Mouse (Mus musculus) C2C12 (cell line): ENCODE measurements around the gene Meis2. TPM values are rescaled to one million over a fixed set of nuclear protein-coding genes. Genes with fewer than 3 reads are reported as not detected.

ENCODE experiments used
- H3K27me3 ChIP-seq: one replicate; pipeline ENCODE4 v1.6.1; 2011; ENCODE audit not compliant: control insufficient read depth, insufficient read depth, insufficient read length
- H3K36me3 ChIP-seq: one replicate; pipeline ENCODE4 v1.6.1; 2011; ENCODE audit not compliant: control insufficient read depth, insufficient read depth
- H3K4me3 ChIP-seq: one replicate; pipeline ENCODE4 v1.5.1; 2011; ENCODE audit warnings: mild to moderate bottlenecking, control low read depth; ENCODE audit not compliant: poor library complexity, insufficient read depth, severe bottlenecking
- H3K79me2 ChIP-seq: one replicate; pipeline ENCODE4 v1.6.1; 2011; ENCODE audit not compliant: control insufficient read depth, insufficient read depth
- H3K79me3 ChIP-seq: one replicate; pipeline ENCODE4 v1.6.1; 2011; ENCODE audit warnings: low read depth, control low read depth
- H3ac ChIP-seq: one replicate; pipeline ENCODE3; 2011; ENCODE audit warnings: low read depth; ENCODE audit not compliant: control insufficient read depth, insufficient read length
- CEBPB ChIP-seq: IDR thresholded peaks from one replicate; pipeline ENCODE4 v1.6.1; 2011; ENCODE audit warnings: low read depth, mild to moderate bottlenecking, control low read depth, moderate library complexity
- CTCF ChIP-seq: IDR thresholded peaks from one replicate; pipeline ENCODE4 v1.5.1; 2011; ENCODE audit not compliant: control insufficient read depth, insufficient read depth, insufficient read length
- FOSL1 ChIP-seq: IDR thresholded peaks from one replicate; pipeline ENCODE4 v1.8.0; 2011; ENCODE audit warnings: mild to moderate bottlenecking, low read length; ENCODE audit not compliant: poor library complexity, insufficient read depth, severe bottlenecking
- MAX ChIP-seq: IDR thresholded peaks from one replicate; pipeline ENCODE4 v1.6.1; 2011; ENCODE audit warnings: mild to moderate bottlenecking, control low read depth
- MYOD1 ChIP-seq: IDR thresholded peaks from one replicate; pipeline ENCODE4 v1.6.1; 2011; ENCODE audit warnings: low read depth; ENCODE audit not compliant: control insufficient read depth, insufficient read length
- MYOG ChIP-seq: IDR thresholded peaks from one replicate; pipeline ENCODE4 v1.6.1; 2011; ENCODE audit not compliant: control insufficient read depth, insufficient read length; ENCODE audit errors: extremely low read depth
- USF1 ChIP-seq: IDR thresholded peaks from one replicate; pipeline ENCODE4 v1.6.1; 2011; ENCODE audit warnings: low read depth, mild to moderate bottlenecking, control low read depth, moderate library complexity
- polyA plus RNA-seq: library from polyadenylated mRNA; unstranded; fragments of >200 nt; fragmentation: generic; extraction: Trizol; gene quantifications from one replicate; pipeline ENCODE4 v1.2.1, GENCODE M21; 2012; ENCODE audit warnings: missing spikeins

The Meis2 gene
- polyA plus RNA-seq, 1 experiment = 16.3 TPM

DNA sequence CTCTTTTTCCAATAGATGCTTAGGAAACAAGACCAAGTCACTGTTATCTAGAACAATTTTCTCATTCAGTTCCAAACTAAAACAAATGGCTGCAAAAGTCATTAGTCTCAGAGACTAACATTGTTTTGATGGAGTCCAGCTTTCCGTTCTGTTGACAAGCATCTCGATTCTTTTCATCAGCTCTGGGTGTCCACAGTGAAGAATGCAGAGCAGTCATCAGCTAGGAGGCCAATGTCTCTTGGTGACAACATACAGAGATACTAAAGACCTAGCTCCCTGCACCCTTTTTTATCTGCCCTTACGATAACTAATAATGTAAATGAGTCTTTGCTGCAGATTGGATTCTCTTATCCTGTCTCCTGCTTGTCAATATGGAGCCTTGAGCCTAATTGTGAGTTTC is 102.9 kb downstream of the Meis2 start:
- H3K27me3 ChIP-seq = no peaks in the 10 kb centered on the region
- H3K4me3 ChIP-seq = no peak overlapping the region
- no peak overlapping the region for H3ac ChIP-seq
- H3K79me2 ChIP-seq = no peaks in the 10 kb centered on the region
- no peak for TF ChIP-seq CTCF
- TF ChIP-seq CEBPB = no peak
- TF ChIP-seq MYOD1 = no peak
- TF ChIP-seq FOSL1 = no peak
- H3K79me3 ChIP-seq = no peaks in the 10 kb centered on the region
- H3K36me3 ChIP-seq = peaks cover 4% of the 10 kb centered on the region

DNA sequence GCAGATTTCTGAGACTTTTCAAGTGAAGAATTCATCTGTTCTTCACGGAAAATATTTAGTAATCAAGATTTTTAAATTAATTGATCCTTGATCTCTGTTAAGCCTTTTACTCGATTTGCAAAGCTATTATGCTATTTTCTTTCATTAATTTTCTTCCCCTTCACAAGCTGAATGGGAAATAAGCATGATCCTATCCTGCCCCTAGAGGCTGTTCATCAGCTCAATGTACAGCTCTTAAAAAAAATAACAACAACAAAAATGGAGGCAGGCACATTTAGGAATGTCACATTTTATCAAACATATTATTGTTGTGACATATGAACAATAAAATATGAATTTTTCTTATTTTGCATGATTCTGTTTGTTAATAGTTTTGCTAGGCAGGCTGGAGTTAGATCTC is 103.5 kb downstream of the Meis2 start:
- no peak overlapping the region for H3K4me3 ChIP-seq
- H3K36me3 ChIP-seq = peaks cover 4% of the 10 kb centered on the region
- TF ChIP-seq CEBPB = no peak
- no peak for TF ChIP-seq MYOD1
- no peak for TF ChIP-seq USF1
- no peak for TF ChIP-seq FOSL1
- no peak for TF ChIP-seq MAX
- no peak for TF ChIP-seq CTCF
- TF ChIP-seq MYOG = no peak
- no peak overlapping the region for H3ac ChIP-seq
- H3K79me2 ChIP-seq = no peaks in the 10 kb centered on the region
- H3K27me3 ChIP-seq = no peaks in the 10 kb centered on the region
- H3K79me3 ChIP-seq = no peaks in the 10 kb centered on the region

DNA sequence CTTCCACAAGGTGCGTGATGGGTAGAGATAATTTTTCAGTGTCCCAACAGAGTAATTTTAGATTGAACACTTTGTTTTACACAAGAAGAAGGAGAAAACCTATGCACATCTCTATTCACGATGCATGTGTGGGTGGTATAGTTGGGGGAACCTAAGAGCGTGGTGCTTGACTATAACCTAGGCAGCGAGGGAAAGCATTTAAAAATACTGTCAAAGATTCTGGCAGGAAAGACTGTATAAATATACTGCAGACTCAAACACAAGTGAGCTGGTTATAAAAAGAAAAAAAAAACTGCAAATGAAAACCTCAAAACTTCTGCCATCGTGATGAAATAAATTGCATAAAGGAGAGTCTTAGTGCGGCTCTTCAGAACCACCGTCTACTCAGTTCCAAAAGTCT is 105.0 kb downstream of the Meis2 start:
- H3K27me3 ChIP-seq = no peaks in the 10 kb centered on the region
- H3K79me3 ChIP-seq = no peaks in the 10 kb centered on the region
- no peak overlapping the region for H3K4me3 ChIP-seq
- no peak overlapping the region for H3ac ChIP-seq
- H3K36me3 ChIP-seq = peaks cover 4% of the 10 kb centered on the region
- no peaks in the 10 kb centered on the region for H3K79me2 ChIP-seq
- TF ChIP-seq MYOG = no peak
- TF ChIP-seq CTCF = no peak
- TF ChIP-seq CEBPB = no peak
- TF ChIP-seq USF1 = no peak
- no peak for TF ChIP-seq MYOD1
- no peak for TF ChIP-seq MAX
- TF ChIP-seq FOSL1 = no peak

DNA sequence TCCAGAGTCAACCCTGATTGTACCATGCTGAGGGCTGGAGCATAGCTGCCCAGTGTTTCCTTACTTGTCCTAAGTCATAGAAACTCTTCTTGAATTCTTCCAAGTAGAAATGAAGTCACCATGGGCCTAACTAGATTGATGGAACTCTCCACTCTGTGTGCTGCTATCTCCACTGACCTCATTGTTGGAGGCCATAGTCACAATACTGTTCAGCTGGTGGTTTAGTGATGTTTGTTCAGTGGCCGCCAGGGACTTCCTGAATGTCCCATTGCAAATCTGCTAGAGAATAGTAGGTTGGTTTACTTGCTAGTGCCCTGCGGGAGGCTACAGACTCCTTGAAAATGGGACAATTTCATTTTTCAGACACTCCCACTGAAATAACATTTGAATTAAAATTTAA is 108.9 kb downstream of the Meis2 start:
- peaks cover 4% of the 10 kb centered on the region for H3K36me3 ChIP-seq
- H3ac ChIP-seq = no peak overlapping the region
- TF ChIP-seq CTCF (no peak), MYOD1 (no peak), USF1 (no peak), FOSL1 (no peak), MYOG (no peak)
- no peaks in the 10 kb centered on the region for H3K79me2 ChIP-seq
- no peaks in the 10 kb centered on the region for H3K79me3 ChIP-seq
- no peak overlapping the region for H3K4me3 ChIP-seq
- no peaks in the 10 kb centered on the region for H3K27me3 ChIP-seq

DNA sequence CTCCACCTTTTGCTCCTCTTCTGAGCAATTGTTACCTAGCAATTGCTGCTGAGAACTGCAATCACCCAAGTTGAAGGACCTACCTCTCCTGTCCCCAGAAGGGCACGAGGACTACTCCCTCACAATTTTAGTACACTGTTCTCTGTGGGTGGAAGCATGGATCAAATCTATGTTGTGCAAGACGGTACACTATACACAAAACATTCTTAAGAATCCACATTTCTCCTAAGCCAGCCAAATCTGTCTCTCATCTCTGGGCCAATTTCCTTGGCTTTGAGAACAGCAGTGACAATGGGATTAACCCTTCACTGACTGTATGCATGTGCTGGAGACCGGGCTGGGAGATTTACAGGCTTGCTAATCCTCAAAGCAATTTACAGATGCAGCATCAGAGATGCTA is 115.0 kb downstream of the Meis2 start:
- no peak for TF ChIP-seq USF1
- TF ChIP-seq MYOG = no peak
- TF ChIP-seq CEBPB = no peak
- Histone ChIP-seq H3ac (no peak overlapping the region), H3K27me3 (no peaks in the 10 kb centered on the region), H3K36me3 (peaks cover 4% of the 10 kb centered on the region), H3K4me3 (no peak overlapping the region), H3K79me2 (no peaks in the 10 kb centered on the region), H3K79me3 (no peaks in the 10 kb centered on the region)

DNA sequence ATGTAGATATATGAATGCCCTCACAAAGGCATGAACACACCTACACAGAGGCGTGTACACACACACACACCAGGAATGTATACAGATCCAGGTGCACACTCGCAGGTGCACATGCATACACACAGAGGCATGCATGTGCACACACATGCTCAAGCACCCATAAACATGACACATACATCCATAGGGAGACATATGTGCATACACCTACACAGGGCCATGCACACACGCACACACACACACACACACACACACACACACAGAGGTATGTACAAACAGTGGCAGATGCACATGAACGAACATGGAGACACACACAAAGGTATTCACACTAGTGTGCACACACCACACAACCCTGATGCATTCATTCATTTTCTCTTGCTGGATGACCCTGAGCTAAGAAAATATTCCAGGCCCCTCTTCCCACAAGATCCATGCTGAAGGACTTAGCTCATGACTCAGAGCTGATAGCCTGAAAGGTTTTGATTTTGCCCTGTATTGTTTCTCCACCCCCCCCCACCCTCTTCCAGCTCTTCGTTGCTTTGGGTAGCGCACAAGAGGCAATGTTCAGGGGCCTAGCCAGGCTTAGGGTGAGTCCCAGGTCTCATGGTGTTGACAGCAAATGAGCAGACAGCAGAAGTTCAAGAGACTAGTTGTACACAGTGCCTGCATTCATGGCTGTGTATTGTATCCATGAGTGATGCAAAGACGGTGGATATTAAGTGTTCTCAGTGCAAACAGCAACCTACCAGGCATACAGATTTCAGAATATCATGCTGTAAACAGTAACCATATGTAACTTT is 116.8 kb downstream of the Meis2 start:
- Histone ChIP-seq H3K79me3 (no peaks in the 10 kb centered on the region), H3ac (no peak overlapping the region)
- TF ChIP-seq MAX (no peak), CTCF (no peak), MYOD1 (no peak), USF1 (no peak)

More for the DNA sequence above, 116.8 kb downstream of the Meis2 start:
- H3K79me2 ChIP-seq = no peaks in the 10 kb centered on the region
- H3K4me3 ChIP-seq = no peak overlapping the region
- peaks cover 4% of the 10 kb centered on the region for H3K36me3 ChIP-seq
- no peaks in the 10 kb centered on the region for H3K27me3 ChIP-seq
